In genomic region chr5:122445051-122445610, GRCm38 (mm10) we compare ENCODE assay signal across 34 mouse cellular contexts.
"Had no signal": no experiment of that assay in that cellular context is flagged by ENCODE, and none has a peak within 500 bp of the region (broad histone marks: within the 10 kb centered on the region; RNA-seq: fewer than 3 reads in every experiment).

No protein-coding gene starts in this region.

- H3K27me3 ChIP-seq: heart, embryonic 12.5 days; heart, embryonic 13.5 days; heart, embryonic 15.5 days; hindbrain, embryonic 12.5 days; hindbrain, embryonic 13.5 days; hindbrain, embryonic 15.5 days; intestine, embryonic 15.5 days; kidney, embryonic 15.5 days had no signal

- H3K4me1 ChIP-seq: heart, embryonic 12.5 days; heart, embryonic 13.5 days; heart, embryonic 15.5 days; hindbrain, embryonic 15.5 days; intestine, embryonic 15.5 days; kidney, embryonic 15.5 days had no signal

- H3K9ac ChIP-seq: heart, embryonic 12.5 days; heart, embryonic 13.5 days; heart, embryonic 15.5 days; hindbrain, embryonic 12.5 days; hindbrain, embryonic 13.5 days; hindbrain, embryonic 14.5 days; hindbrain, embryonic 15.5 days; intestine, embryonic 15.5 days; kidney, embryonic 15.5 days had no signal

- H3K4me3 ChIP-seq: heart, embryonic 12.5 days; heart, embryonic 13.5 days; heart, embryonic 15.5 days; hindbrain, embryonic 10.5 days; hindbrain, embryonic 12.5 days; hindbrain, embryonic 13.5 days; hindbrain, embryonic 15.5 days; intestine, embryonic 15.5 days; kidney, embryonic 15.5 days; layer of hippocampus, adult 2 months; left cerebral cortex, adult 2 months had no signal

- ATAC-seq: hindbrain, embryonic 16.5 days; hindbrain, postnatal 0 days; inflammation-experienced regulatory T-cells, adult 6 months; intestine, embryonic 15.5 days; intestine, embryonic 16.5 days; intestine, postnatal 0 days had no signal

- DNase-seq: heart, postnatal 10 days; heart, postnatal 14 days; heart, postnatal 36 days; heart, postnatal 4 days; kidney, adult 11 months; kidney, adult 18-20 months; kidney, adult 2 months; kidney, adult 8-10 months; kidney, adult 9 months; kidney, postnatal 10 days; kidney, postnatal 14 days; kidney, postnatal 25 days; kidney, postnatal 36 days; kidney, postnatal 4 days; layer of hippocampus, adult 9-11 months; layer of hippocampus, postnatal 36 days had no signal

- H3K4me2 ChIP-seq: heart, embryonic 12.5 days; heart, embryonic 13.5 days; heart, embryonic 15.5 days; hindbrain, embryonic 12.5 days; hindbrain, embryonic 13.5 days; hindbrain, embryonic 14.5 days; hindbrain, embryonic 15.5 days; intestine, embryonic 15.5 days; kidney, embryonic 15.5 days had no signal

- H3K9me3 ChIP-seq: heart, embryonic 12.5 days; heart, embryonic 13.5 days; heart, embryonic 15.5 days; hindbrain, embryonic 10.5 days; hindbrain, embryonic 12.5 days; hindbrain, embryonic 13.5 days; hindbrain, embryonic 15.5 days; intestine, embryonic 15.5 days; kidney, embryonic 15.5 days had no signal

- H3K27ac ChIP-seq: heart, embryonic 13.5 days; heart, embryonic 15.5 days; hindbrain, embryonic 10.5 days; hindbrain, embryonic 12.5 days; hindbrain, embryonic 13.5 days; hindbrain, embryonic 14.5 days; hindbrain, embryonic 15.5 days; hindbrain, postnatal 0 days; intestine, embryonic 15.5 days; kidney, embryonic 15.5 days; kidney, postnatal 0 days; layer of hippocampus, adult 2 months; left cerebral cortex, adult 2 months had no signal
